Mouse (Mus musculus): ENCODE measurements at regions not wholly inside any gene's neighbourhood (a gene's known extent, or its start where the extent isn't known, plus 50 kb on each side); places are given as distances from the start of the nearest gene placed in this dataset.
"Not testable (repeated sequence)": the region's sequence is repeated elsewhere in the genome, so short reads cannot be mapped to it uniquely, and the experiment has no call there.

- peak; percentile 3 for DNase-seq
These were observed 161.5 kb downstream of the Hpcal1 start for GRCm38 (mm10) chr12:17852138-17852537.

DNA sequence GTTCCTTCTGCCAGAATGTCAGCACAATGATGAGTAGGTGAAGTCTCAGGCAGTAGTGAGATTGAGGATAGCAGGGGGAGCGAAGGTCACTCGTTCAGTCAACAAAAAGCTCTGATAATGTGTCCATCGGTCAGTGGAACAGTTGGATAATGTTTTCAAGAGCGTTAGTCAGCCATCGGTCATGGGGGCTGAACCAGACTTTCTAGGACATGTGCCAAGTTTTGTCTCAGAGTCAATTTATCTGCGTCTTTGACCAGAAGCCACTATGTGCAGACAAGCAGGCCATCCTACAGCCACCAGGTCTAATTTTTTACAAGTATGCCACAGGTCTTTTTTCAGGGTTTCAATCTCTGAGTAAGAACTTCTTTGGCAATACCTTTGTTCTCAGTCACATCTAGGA is 181.8 kb downstream of the Hpcal1 start:
- DNase-seq: not testable (repeated sequence)

- peak; percentile 95 for DNase-seq
These were observed 190.9 kb downstream of the Hpcal1 start for GRCm38 (mm10) chr12:17881371-17882116.

DNA sequence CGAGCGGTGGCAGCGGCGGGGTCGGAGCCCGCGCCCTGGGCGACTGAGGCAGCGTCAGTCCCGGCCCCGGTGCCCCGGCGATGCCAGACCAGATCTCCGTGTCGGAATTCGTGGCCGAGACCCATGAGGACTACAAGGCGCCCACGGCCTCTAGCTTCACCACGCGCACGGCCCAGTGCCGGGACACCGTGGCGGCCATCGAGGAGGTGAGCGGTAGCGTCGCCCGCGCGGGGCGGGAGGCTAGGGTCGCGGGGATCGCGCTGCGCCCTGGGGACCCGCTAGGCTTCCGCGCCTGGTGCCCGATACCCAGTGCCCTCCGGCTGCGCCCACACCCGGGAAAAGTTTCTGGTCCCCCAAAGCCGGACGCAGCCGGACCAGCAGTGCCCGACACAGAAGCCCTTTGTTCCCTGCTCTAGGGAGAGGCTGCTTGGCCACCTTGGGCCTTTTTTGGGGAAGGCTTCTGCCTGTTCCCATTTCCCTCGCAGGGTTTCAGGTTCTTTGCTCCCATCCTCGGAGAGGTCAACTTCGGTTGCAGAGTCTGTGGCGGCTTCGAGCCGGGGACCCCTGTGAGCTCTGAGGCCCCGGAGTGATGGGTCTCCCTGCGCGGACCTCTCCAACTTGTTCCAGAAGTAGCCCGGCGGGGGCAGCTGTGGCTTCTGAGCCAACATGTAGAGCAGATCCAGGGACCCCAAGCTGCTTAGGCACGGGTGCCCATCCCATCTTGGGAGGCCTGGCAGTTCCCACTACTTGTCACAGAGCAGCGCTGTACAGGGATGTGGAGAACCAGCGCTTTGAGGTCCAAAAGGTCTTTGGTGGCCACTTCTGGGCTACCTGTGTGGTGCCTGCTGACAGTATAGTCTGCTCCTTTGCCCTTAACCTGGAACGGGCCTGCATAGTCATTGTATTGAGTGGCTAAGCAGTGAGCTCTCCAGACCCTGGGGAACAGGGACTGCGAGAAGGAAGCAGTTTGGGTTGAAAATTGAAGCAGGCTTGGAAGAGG is 191.8 kb downstream of the Hpcal1 start:
- not testable (repeated sequence) for DNase-seq

DNA sequence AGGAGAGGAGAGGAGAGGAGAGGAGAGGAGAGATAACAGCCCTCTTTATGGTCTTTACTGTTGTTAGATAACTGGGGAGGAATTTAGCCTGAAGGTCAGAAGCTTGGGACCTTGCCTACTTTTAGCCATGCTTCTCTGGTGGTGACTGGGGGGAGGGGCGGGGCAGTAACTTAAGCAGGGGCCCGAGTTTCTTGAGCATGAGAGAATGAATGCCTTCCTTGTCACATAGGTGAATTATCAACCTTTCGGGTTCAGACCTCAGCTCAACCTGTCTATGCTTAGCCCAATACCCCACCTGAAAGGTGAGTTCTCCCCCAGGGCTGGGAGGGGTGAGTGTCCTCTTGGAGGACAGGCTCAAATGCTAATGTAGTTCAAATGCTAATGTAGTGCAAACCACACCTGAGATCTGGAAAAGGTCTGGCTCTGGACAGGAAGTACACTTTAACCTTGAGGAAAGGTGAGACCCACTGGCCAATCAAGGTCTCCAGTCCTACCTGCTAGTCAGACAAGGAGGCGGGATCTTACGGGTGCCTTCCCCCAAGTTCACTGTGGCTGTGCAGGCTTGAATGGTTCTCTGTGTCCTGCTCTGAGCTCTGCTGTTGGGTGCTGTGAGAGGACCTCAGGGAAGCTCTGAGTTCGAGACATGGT is 201.1 kb downstream of the Hpcal1 start:
- not testable (repeated sequence) for DNase-seq

DNA sequence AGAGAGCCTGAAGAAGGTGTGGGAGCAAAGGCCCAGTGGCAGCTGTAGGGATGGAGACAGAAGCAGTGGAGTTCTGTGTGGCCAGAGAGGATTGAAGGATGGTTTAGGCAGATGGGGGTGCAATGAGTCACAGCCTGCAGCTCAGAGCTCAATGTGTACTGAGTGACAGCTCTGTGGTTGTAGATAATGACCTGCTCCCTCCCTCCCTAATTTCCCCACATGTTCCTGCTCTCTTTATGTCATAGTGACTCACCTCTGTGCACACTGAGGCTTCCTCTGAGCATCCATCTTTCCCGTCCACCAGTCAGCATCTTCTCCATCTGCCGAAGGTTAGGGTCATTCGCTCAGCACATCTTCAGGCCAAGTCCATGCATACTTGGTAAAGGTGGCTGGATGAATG is 222.4 kb downstream of the Hpcal1 start:
- DNase-seq: not testable (repeated sequence)

Measured in embryo, embryonic 11 days (tissue).